Mouse (Mus musculus) kidney, adult 8-10 months (tissue): Measurements from ENCODE around the gene Tmem52.
"Not testable (repeated sequence)": the region's sequence is repeated elsewhere in the genome, so short reads cannot be mapped to it uniquely, and the experiment has no call there.

ENCODE experiments used
- DNase-seq, 2 experiments: peaks; one replicate each; pipeline ENCODE4 v3.0.0; 2022

The Tmem52 gene

GRCm38 (mm10) chr4:155468952-155469351, at the start of gene Tmem52:
Gene Tmem52, plus strand, starts transcription at chr4:155469114.
- peak in 1 of 2 experiments; percentile 55 for DNase-seq

- no peak for DNase-seq
Measured at GRCm38 (mm10) chr4:155420137-155420536, 48.8 kb upstream of the Tmem52 start.

- not testable (repeated sequence) for DNase-seq
Measured at GRCm38 (mm10) chr4:155421412-155422370, 47.2 kb upstream of the Tmem52 start.

- no peak for DNase-seq
Measured at GRCm38 (mm10) chr4:155423988-155424387, 44.9 kb upstream of the Tmem52 start.

GRCm38 (mm10) chr4:155426272-155426671, 42.6 kb upstream of the Tmem52 start:
- no peak for DNase-seq

- DNase-seq = no peak
Measured at GRCm38 (mm10) chr4:155428442-155428841, 40.5 kb upstream of the Tmem52 start.

- no peak for DNase-seq
Measured at GRCm38 (mm10) chr4:155429202-155429601, 39.7 kb upstream of the Tmem52 start.

- no peak for DNase-seq
Measured at GRCm38 (mm10) chr4:155432358-155432757, 36.6 kb upstream of the Tmem52 start.

- DNase-seq = peak; percentile 4 to 7
Measured at GRCm38 (mm10) chr4:155433993-155434392, 34.9 kb upstream of the Tmem52 start.

GRCm38 (mm10) chr4:155442808-155443207, 26.1 kb upstream of the Tmem52 start:
- no peak for DNase-seq

- no peak for DNase-seq
Measured at GRCm38 (mm10) chr4:155451597-155451996, 17.3 kb upstream of the Tmem52 start.

- DNase-seq = no peak
Measured at GRCm38 (mm10) chr4:155458575-155458974, 10.3 kb upstream of the Tmem52 start.

- DNase-seq = peak in 1 of 2 experiments; percentile 53
Measured at GRCm38 (mm10) chr4:155463050-155463449, 5.9 kb upstream of the Tmem52 start.

- DNase-seq = no peak
Measured at GRCm38 (mm10) chr4:155463611-155464010, 5.3 kb upstream of the Tmem52 start.

- no peak for DNase-seq
Measured at GRCm38 (mm10) chr4:155464061-155464460, 4.9 kb upstream of the Tmem52 start.

- DNase-seq = no peak
Measured at GRCm38 (mm10) chr4:155465607-155466006, 3.3 kb upstream of the Tmem52 start.

- no peak for DNase-seq
Measured at GRCm38 (mm10) chr4:155466080-155466479, 2.8 kb upstream of the Tmem52 start.

- no peak for DNase-seq
Measured at GRCm38 (mm10) chr4:155467237-155468010, 1.5 kb upstream of the Tmem52 start.

GRCm38 (mm10) chr4:155469590-155470262, 812 bp downstream of the Tmem52 start:
- DNase-seq = peak in 1 of 2 experiments; percentile 37

GRCm38 (mm10) chr4:155470263-155470953, 1.5 kb downstream of the Tmem52 start:
- no peak for DNase-seq

GRCm38 (mm10) chr4:155470997-155471396, 2.1 kb downstream of the Tmem52 start:
- DNase-seq = no peak

- no peak for DNase-seq
Measured at GRCm38 (mm10) chr4:155471406-155471805, 2.5 kb downstream of the Tmem52 start.
